9 mouse cellular contexts compared by ENCODE assay signal in genomic region chr19:46321101-46321943, GRCm38 (mm10). TPM values are rescaled to one million over a fixed set of nuclear protein-coding genes. Genes with fewer than 3 reads are reported as not detected.
DNase-seq lines count a peak whose midpoint lies in the region; ATAC-seq and TF ChIP-seq lines count a peak whose summit lies in the region.
"Had no signal": no experiment of that assay in that cellular context is flagged by ENCODE, and none has a peak within 500 bp of the region (broad histone marks: within the 10 kb centered on the region; RNA-seq: fewer than 3 reads in every experiment).

No protein-coding gene starts in this region.

- peak overlapping the region; percentile 35 for H3K4me2 ChIP-seq in forebrain, postnatal 0 days (ENCODE audit: low read depth)
- peak overlapping the region; percentile 43 for H3K4me2 ChIP-seq in midbrain, embryonic 15.5 days

- no peak overlapping the region for H3K9ac ChIP-seq in forebrain, postnatal 0 days
- H3K9ac ChIP-seq in midbrain, embryonic 15.5 days = 0 out of 2 replicates have a peak overlapping the region, but pooled peaks have one; percentile 7

- no peak for TF ChIP-seq CTCF in forebrain, postnatal 0 days (IDR thresholded peaks at IDR 0.05; ENCODE audit: low read depth)

- WGBS in forebrain, postnatal 0 days = 14% methylated on average over 6 of the region's 6 CpGs
- 20% methylated on average over 6 of the region's 6 CpGs for WGBS in midbrain, embryonic 15.5 days

- peak; percentile 23 for ATAC-seq in forebrain, postnatal 0 days
- ATAC-seq in midbrain, embryonic 15.5 days (replicated peaks) = peak; percentile 43
- no peak for ATAC-seq in megakaryocyte-erythroid progenitor cell, adult 5-6 weeks (replicated peaks; ENCODE audit: low FRiP score, low TSS enrichment, poor library complexity, severe bottlenecking)

- H3K27ac ChIP-seq in forebrain, postnatal 0 days (ENCODE audit: low read depth, low read length) = peak overlapping the region; percentile 66
- peak overlapping the region; percentile 80 for H3K27ac ChIP-seq in midbrain, embryonic 15.5 days

- no peak overlapping the region for H3K4me3 ChIP-seq in forebrain, postnatal 0 days (ENCODE audit: low read depth, low read length)
- H3K4me3 ChIP-seq in midbrain, embryonic 15.5 days = 0 out of 2 replicates have a peak overlapping the region, but pooled peaks have one; percentile 6
- H3K4me3 ChIP-seq: megakaryocyte, embryonic 14.5 days had no signal

- H3K9me3 ChIP-seq in forebrain, postnatal 0 days (ENCODE audit: low read length) = no peaks in the 10 kb centered on the region
- no peaks in the 10 kb centered on the region for H3K9me3 ChIP-seq in midbrain, embryonic 15.5 days
- H3K9me3 ChIP-seq: megakaryocyte, embryonic 14.5 days had no signal

- H3K36me3 ChIP-seq in forebrain, postnatal 0 days (ENCODE audit: insufficient read depth) = peaks cover 9% of the 10 kb centered on the region; the same call in 1 of the 2 replicates
- no peaks in the 10 kb centered on the region for H3K36me3 ChIP-seq in midbrain, embryonic 15.5 days (replicated peaks)

- H3K4me1 ChIP-seq in forebrain, postnatal 0 days (ENCODE audit: insufficient read depth) = peaks cover 34% of the 10 kb centered on the region
- peaks cover 93% of the 10 kb centered on the region for H3K4me1 ChIP-seq in midbrain, embryonic 15.5 days

- DNase-seq in right cerebral cortex, postnatal 4 days = peak; percentile 37
- DNase-seq in right cerebral cortex, postnatal 14 days = no peak
- peak; percentile 82 to 85 for DNase-seq in cerebellum, adult 18-20 months
- peak; percentile 60 for DNase-seq in forebrain, postnatal 0 days
- no peak for DNase-seq in ovary, postnatal 10 days (ENCODE audit: low spot score)
- no peak for DNase-seq in natural killer cell, adult 2 months (ENCODE audit: low spot score in 2 of 2)

- H3K27me3 ChIP-seq in forebrain, postnatal 0 days (ENCODE audit: insufficient read depth, low read length) = 0 out of 2 replicates have a peak, but pooled peaks cover 5% of the 10 kb centered on the region
- peaks cover 12% of the 10 kb centered on the region for H3K27me3 ChIP-seq in midbrain, embryonic 15.5 days (replicated peaks)

RNA-seq across cellular contexts. Expression of gene Psd, which starts 5.6 kb away (rescaled TPM):
- total RNA-seq in forebrain, postnatal 0 days (2014; rRNA removed) = 395 and 483 TPM in 2 replicates
- polyA plus RNA-seq in forebrain, postnatal 0 days (2015; fragmentation: Nextera tagmentation; extraction: Ambion mirVana) = 158 and 178 TPM in 2 replicates
- 146 and 148 TPM in 2 replicates for polyA plus RNA-seq in midbrain, embryonic 15.5 days (2015; fragmentation: Nextera tagmentation; extraction: Ambion mirVana)
- total RNA-seq in megakaryocyte-erythroid progenitor cell, adult 5-6 weeks (2014; fragmentation: Nextera tagmentation) = 3.4 and 7.1 TPM in 2 replicates
- total RNA-seq in megakaryocyte-erythroid progenitor cell, adult 5-6 weeks (2017) = 0.99 TPM in 1 of 2 replicates, not detected in the other

RNA-seq across cellular contexts. Expression of gene Fbxl15, which starts 6.7 kb away (rescaled TPM):
- 37.2 and 54.8 TPM in 2 replicates for total RNA-seq in forebrain, postnatal 0 days (2014; rRNA removed)
- 50.3 and 59.1 TPM in 2 replicates for polyA plus RNA-seq in forebrain, postnatal 0 days (2015; fragmentation: Nextera tagmentation; extraction: Ambion mirVana)
- 48.2 and 54.8 TPM in 2 replicates for polyA plus RNA-seq in midbrain, embryonic 15.5 days (2015; fragmentation: Nextera tagmentation; extraction: Ambion mirVana)
- 4.7 TPM in 1 of 2 replicates, not detected in the other for total RNA-seq in megakaryocyte-erythroid progenitor cell, adult 5-6 weeks (2014; fragmentation: Nextera tagmentation)
- total RNA-seq in megakaryocyte-erythroid progenitor cell, adult 5-6 weeks (2017) = 0.42 and 2.5 TPM in 2 replicates

RNA-seq across cellular contexts. Expression of gene Cuedc2, which starts 17.2 kb away (rescaled TPM):
- 214 and 275 TPM in 2 replicates for total RNA-seq in forebrain, postnatal 0 days (2014; rRNA removed)
- polyA plus RNA-seq in forebrain, postnatal 0 days (2015; fragmentation: Nextera tagmentation; extraction: Ambion mirVana) = 388 and 443 TPM in 2 replicates
- 340 and 347 TPM in 2 replicates for polyA plus RNA-seq in midbrain, embryonic 15.5 days (2015; fragmentation: Nextera tagmentation; extraction: Ambion mirVana)
- 58.5 and 61.2 TPM in 2 replicates for total RNA-seq in megakaryocyte-erythroid progenitor cell, adult 5-6 weeks (2014; fragmentation: Nextera tagmentation)
- 100 and 121 TPM in 2 replicates for total RNA-seq in megakaryocyte-erythroid progenitor cell, adult 5-6 weeks (2017)

RNA-seq across cellular contexts. Expression of gene Nfkb2, which starts 17.2 kb away (rescaled TPM):
- total RNA-seq in forebrain, postnatal 0 days (2014; rRNA removed) = 2.2 TPM in 2 replicates
- 1.2 and 1.3 TPM in 2 replicates for polyA plus RNA-seq in forebrain, postnatal 0 days (2015; fragmentation: Nextera tagmentation; extraction: Ambion mirVana)
- polyA plus RNA-seq in midbrain, embryonic 15.5 days (2015; fragmentation: Nextera tagmentation; extraction: Ambion mirVana) = 2.3 and 2.7 TPM in 2 replicates
- 2.8 and 5.6 TPM in 2 replicates for total RNA-seq in megakaryocyte-erythroid progenitor cell, adult 5-6 weeks (2014; fragmentation: Nextera tagmentation)
- total RNA-seq in megakaryocyte-erythroid progenitor cell, adult 5-6 weeks (2017) = 4.9 and 6.1 TPM in 2 replicates

RNA-seq across cellular contexts. Expression of gene Mfsd13a, which starts 19.6 kb away (rescaled TPM):
- total RNA-seq in forebrain, postnatal 0 days (2014; rRNA removed) = 4.1 and 5.3 TPM in 2 replicates
- polyA plus RNA-seq in forebrain, postnatal 0 days (2015; fragmentation: Nextera tagmentation; extraction: Ambion mirVana) = 11.5 and 14.1 TPM in 2 replicates
- polyA plus RNA-seq in midbrain, embryonic 15.5 days (2015; fragmentation: Nextera tagmentation; extraction: Ambion mirVana) = 11.1 and 11.7 TPM in 2 replicates
- total RNA-seq in megakaryocyte-erythroid progenitor cell, adult 5-6 weeks (2014; fragmentation: Nextera tagmentation) = 15.0 and 16.5 TPM in 2 replicates
- total RNA-seq in megakaryocyte-erythroid progenitor cell, adult 5-6 weeks (2017) = 1.3 and 1.7 TPM in 2 replicates

Comparison
In these comparisons a context has a peak if more than half of its experiments do, and no peak if none do; other contexts are left out.
1. DNase-seq: peak in right cerebral cortex, postnatal 4 days (single experiment), cerebellum, adult 18-20 months (2 of 2) and forebrain, postnatal 0 days (single experiment); none in right cerebral cortex, postnatal 14 days (single experiment), ovary, postnatal 10 days (single experiment) and natural killer cell, adult 2 months (0 of 2).
2. RNA of gene Psd, which starts 5.6 kb away (total RNA-seq): 395 to 483 TPM in forebrain, postnatal 0 days; 0.99 to 7.1 TPM in megakaryocyte-erythroid progenitor cell, adult 5-6 weeks; every median in the first group is over 10 times any median in the second.